Mouse (Mus musculus): ENCODE data around the gene Aebp2. TPM values are rescaled to one million over a fixed set of nuclear protein-coding genes. Genes with fewer than 3 reads are reported as not detected.

Aebp2 gene
- polyA plus RNA-seq, 1 experiment from 2014 or later = 7.3 TPM

GRCm38 (mm10) chr6:140624096-140625051 is 1.9 kb downstream of the Aebp2 start:
- peaks cover 27% of the 10 kb centered on the region for H3K4me1 ChIP-seq (replicated peaks)
- H3K36me3 ChIP-seq = no peaks in the 10 kb centered on the region
- H3K4me3 ChIP-seq = peak overlapping the region; percentile 99
- H3K27me3 ChIP-seq = no peaks in the 10 kb centered on the region
- peak overlapping the region; percentile 99 for H3K9ac ChIP-seq
- ATAC-seq (replicated peaks; ENCODE audit: insufficient number of reproducible peaks, insufficient read depth, low FRiP score, low read depth) = peak; percentile 15
- H3K27ac ChIP-seq = peak overlapping the region; percentile 97
- peak overlapping the region; percentile 73 for H3K4me2 ChIP-seq
- no peaks in the 10 kb centered on the region for H3K9me3 ChIP-seq (replicated peaks)
- 0% methylated on average over 80 of the region's 80 CpGs for whole genome bisulfite sequencing

DNA sequence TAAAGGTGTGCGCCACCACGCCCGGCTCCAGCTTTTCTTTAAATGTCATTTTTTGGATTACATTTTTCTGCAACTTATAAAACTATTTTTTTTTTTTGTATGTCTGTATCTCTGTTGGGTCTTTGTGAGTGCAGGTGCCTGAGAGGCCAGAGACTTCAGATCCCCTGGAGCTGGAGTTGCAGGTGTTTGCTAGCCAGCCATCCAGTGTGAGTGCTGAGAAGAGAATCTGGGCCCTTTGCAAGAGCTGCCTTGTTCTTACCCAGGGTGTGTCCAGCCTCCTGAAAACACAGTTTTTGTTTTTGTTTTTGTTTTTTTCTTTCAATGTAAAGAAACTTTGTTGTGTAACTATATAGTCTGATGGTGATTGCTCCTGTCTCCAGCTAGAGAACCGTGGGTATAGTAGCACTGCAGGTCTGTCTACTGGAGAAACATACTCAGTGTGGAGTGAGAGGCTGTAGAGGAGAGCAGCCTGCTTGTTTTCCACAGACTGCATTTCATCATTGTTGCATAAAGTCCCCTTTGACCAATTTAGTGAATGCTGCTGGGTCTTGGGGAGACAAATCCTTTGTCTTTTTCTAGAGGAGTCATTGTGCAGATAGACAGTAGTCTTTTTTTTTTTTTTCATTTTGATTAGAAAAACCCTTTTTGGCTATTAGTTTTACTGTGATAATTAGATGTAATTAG is 6.9 kb downstream of the Aebp2 start:
- H3K27me3 ChIP-seq = no peaks in the 10 kb centered on the region
- H3K36me3 ChIP-seq = peaks cover 4% of the 10 kb centered on the region
- 90% methylated on average over 4 of the region's 4 CpGs for WGBS
- no peak overlapping the region for H3K9ac ChIP-seq
- no peak for ATAC-seq (replicated peaks; ENCODE audit: insufficient number of reproducible peaks, insufficient read depth, low FRiP score, low read depth)
- H3K27ac ChIP-seq = no peak overlapping the region
- peaks cover 30% of the 10 kb centered on the region for H3K4me1 ChIP-seq (replicated peaks)
- no peak overlapping the region for H3K4me3 ChIP-seq
- no peaks in the 10 kb centered on the region for H3K9me3 ChIP-seq (replicated peaks)
- no peak overlapping the region for H3K4me2 ChIP-seq

GRCm38 (mm10) chr6:140630306-140630705 is 7.8 kb downstream of the Aebp2 start:
- Histone ChIP-seq H3K27ac (no peak overlapping the region), H3K4me1 (replicated peaks) (peaks cover 30% of the 10 kb centered on the region), H3K9me3 (replicated peaks) (no peaks in the 10 kb centered on the region), H3K27me3 (no peaks in the 10 kb centered on the region), H3K9ac (no peak overlapping the region), H3K4me3 (no peak overlapping the region), H3K4me2 (no peak overlapping the region), H3K36me3 (peaks cover 6% of the 10 kb centered on the region)
- no peak for ATAC-seq (replicated peaks; ENCODE audit: insufficient number of reproducible peaks, insufficient read depth, low FRiP score, low read depth)
- 75% methylated on average over 4 of the region's 4 CpGs for WGBS

DNA sequence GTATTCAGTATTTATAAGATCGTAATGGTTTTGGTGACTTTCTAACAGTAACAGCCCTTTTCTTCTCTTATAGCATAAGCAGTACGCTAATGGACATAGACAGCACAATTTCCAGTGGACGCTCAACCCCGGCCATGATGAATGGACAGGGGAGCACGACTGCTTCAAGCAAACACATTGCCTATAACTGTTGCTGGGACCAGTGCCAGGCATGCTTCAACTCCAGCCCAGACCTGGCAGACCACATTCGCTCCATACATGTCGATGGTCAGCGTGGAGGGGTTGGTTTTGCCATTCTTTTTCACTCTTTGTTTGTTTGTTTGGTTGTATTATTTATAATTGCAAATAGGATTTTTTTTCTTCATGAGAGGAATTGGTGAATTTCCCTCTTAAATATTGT is 11.2 kb downstream of the Aebp2 start:
- Histone ChIP-seq H3K27me3 (no peaks in the 10 kb centered on the region), H3K4me3 (no peak overlapping the region), H3K9me3 (replicated peaks) (no peaks in the 10 kb centered on the region), H3K4me2 (no peak overlapping the region), H3K4me1 (replicated peaks) (peaks cover 8% of the 10 kb centered on the region), H3K27ac (peak overlapping the region; percentile 16; the same call in 1 of the 2 replicates), H3K9ac (no peak overlapping the region), H3K36me3 (peaks cover 23% of the 10 kb centered on the region)
- WGBS = 66% methylated on average over 8 of the region's 8 CpGs
- no peak for ATAC-seq (replicated peaks; ENCODE audit: insufficient number of reproducible peaks, insufficient read depth, low FRiP score, low read depth)

DNA sequence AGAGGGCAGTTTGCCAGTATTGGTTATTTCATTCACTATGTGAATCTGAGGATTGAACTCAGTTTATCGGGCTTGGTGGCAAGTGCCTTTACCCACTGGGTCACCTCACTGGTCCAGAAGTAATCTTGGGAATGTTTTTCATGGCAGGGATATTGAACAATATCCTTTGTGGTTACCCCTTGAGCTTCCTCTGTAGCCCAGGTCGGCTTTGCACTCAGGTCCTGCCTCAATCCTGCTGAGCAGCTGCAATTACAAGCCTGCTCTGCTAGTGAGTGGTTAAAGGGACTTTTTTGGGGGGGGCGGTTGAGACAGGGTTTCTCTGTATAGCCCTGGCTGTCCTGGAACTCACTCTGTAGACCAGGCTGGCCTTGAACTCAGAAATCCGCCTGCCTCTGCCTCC is 13.8 kb downstream of the Aebp2 start:
- no peaks in the 10 kb centered on the region for H3K9me3 ChIP-seq (replicated peaks)
- no peak overlapping the region for H3K4me3 ChIP-seq
- H3K27ac ChIP-seq = no peak overlapping the region
- peaks cover 48% of the 10 kb centered on the region for H3K36me3 ChIP-seq
- peaks cover 8% of the 10 kb centered on the region; the same call in 1 of the 2 replicates for H3K4me1 ChIP-seq (replicated peaks)
- no peaks in the 10 kb centered on the region for H3K27me3 ChIP-seq
- no peak overlapping the region for H3K9ac ChIP-seq
- ATAC-seq (replicated peaks; ENCODE audit: insufficient number of reproducible peaks, insufficient read depth, low FRiP score, low read depth) = no peak
- no peak overlapping the region for H3K4me2 ChIP-seq
- WGBS = 92% methylated on average over 4 of the region's 4 CpGs

DNA sequence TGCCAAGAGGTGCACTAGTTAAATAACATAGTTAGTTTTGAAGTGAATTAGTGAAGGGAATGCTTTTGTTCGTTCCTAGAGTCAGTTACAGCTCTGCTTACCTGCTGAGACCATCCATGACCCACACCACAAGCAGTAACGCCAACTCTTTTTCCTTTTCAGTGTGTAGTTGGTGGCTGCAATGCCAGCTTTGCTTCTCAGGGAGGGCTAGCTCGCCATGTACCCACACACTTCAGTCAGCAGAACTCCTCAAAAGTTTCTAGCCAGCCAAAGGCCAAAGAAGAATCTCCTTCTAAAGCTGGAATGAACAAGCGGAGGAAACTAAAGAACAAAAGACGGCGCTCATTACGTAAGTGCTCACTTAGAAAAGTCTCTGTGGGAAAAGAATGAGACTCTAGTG is 19.5 kb downstream of the Aebp2 start:
- Histone ChIP-seq H3K9ac (no peak overlapping the region), H3K27me3 (no peaks in the 10 kb centered on the region), H3K27ac (no peak overlapping the region), H3K4me1 (replicated peaks) (no peaks in the 10 kb centered on the region), H3K4me3 (no peak overlapping the region), H3K4me2 (no peak overlapping the region), H3K36me3 (peaks cover 84% of the 10 kb centered on the region), H3K9me3 (replicated peaks) (no peaks in the 10 kb centered on the region)
- no peak for ATAC-seq (replicated peaks; ENCODE audit: insufficient number of reproducible peaks, insufficient read depth, low FRiP score, low read depth)
- 90% methylated on average over 7 of the region's 7 CpGs for WGBS

- Histone ChIP-seq H3K9ac (no peak overlapping the region), H3K4me2 (no peak overlapping the region), H3K4me3 (no peak overlapping the region), H3K4me1 (replicated peaks) (no peaks in the 10 kb centered on the region), H3K27me3 (no peaks in the 10 kb centered on the region), H3K9me3 (replicated peaks) (no peaks in the 10 kb centered on the region), H3K36me3 (peaks cover 85% of the 10 kb centered on the region), H3K27ac (no peak overlapping the region)
- 93% methylated on average over 12 of the region's 12 CpGs for WGBS
- no peak for ATAC-seq (replicated peaks; ENCODE audit: insufficient number of reproducible peaks, insufficient read depth, low FRiP score, low read depth)
Observed at GRCm38 (mm10) chr6:140642655-140643054, 20.2 kb downstream of the Aebp2 start.

GRCm38 (mm10) chr6:140645931-140646330 is 23.5 kb downstream of the Aebp2 start:
- no peak overlapping the region for H3K9ac ChIP-seq
- H3K4me3 ChIP-seq = no peak overlapping the region
- H3K36me3 ChIP-seq = peaks cover 85% of the 10 kb centered on the region
- ATAC-seq (replicated peaks; ENCODE audit: insufficient number of reproducible peaks, insufficient read depth, low FRiP score, low read depth) = no peak
- no peak overlapping the region for H3K27ac ChIP-seq
- no peak overlapping the region for H3K4me2 ChIP-seq
- no peaks in the 10 kb centered on the region for H3K4me1 ChIP-seq (replicated peaks)
- no peaks in the 10 kb centered on the region for H3K9me3 ChIP-seq (replicated peaks)
- H3K27me3 ChIP-seq = no peaks in the 10 kb centered on the region

- ATAC-seq (replicated peaks; ENCODE audit: insufficient number of reproducible peaks, insufficient read depth, low FRiP score, low read depth) = peak; percentile 39; the same call in 1 of the 2 replicates
- H3K4me2 ChIP-seq = no peak overlapping the region
- no peaks in the 10 kb centered on the region for H3K9me3 ChIP-seq (replicated peaks)
- peaks cover 80% of the 10 kb centered on the region for H3K36me3 ChIP-seq
- H3K9ac ChIP-seq = no peak overlapping the region
- H3K4me3 ChIP-seq = no peak overlapping the region
- H3K27ac ChIP-seq = no peak overlapping the region
- WGBS = 61% methylated on average over 6 of the region's 6 CpGs
- no peaks in the 10 kb centered on the region for H3K4me1 ChIP-seq (replicated peaks)
- no peaks in the 10 kb centered on the region for H3K27me3 ChIP-seq
Observed at GRCm38 (mm10) chr6:140646892-140647291, 24.4 kb downstream of the Aebp2 start.

GRCm38 (mm10) chr6:140649812-140650211 is 27.3 kb downstream of the Aebp2 start:
- Histone ChIP-seq H3K9me3 (replicated peaks) (no peaks in the 10 kb centered on the region), H3K4me2 (no peak overlapping the region), H3K4me3 (no peak overlapping the region), H3K36me3 (peaks cover 68% of the 10 kb centered on the region), H3K9ac (no peak overlapping the region), H3K27me3 (no peaks in the 10 kb centered on the region), H3K4me1 (replicated peaks) (no peaks in the 10 kb centered on the region), H3K27ac (no peak overlapping the region)
- ATAC-seq (replicated peaks; ENCODE audit: insufficient number of reproducible peaks, insufficient read depth, low FRiP score, low read depth) = no peak
- WGBS = 36% methylated on average over 1 of the region's 1 CpGs

- Histone ChIP-seq H3K27me3 (no peaks in the 10 kb centered on the region), H3K4me2 (no peak overlapping the region), H3K4me3 (no peak overlapping the region), H3K4me1 (replicated peaks) (no peaks in the 10 kb centered on the region), H3K9ac (no peak overlapping the region), H3K27ac (no peak overlapping the region), H3K9me3 (replicated peaks) (no peaks in the 10 kb centered on the region), H3K36me3 (peaks cover 50% of the 10 kb centered on the region)
- WGBS = 83% methylated on average over 7 of the region's 7 CpGs
- ATAC-seq (replicated peaks; ENCODE audit: insufficient number of reproducible peaks, insufficient read depth, low FRiP score, low read depth) = no peak
Observed at GRCm38 (mm10) chr6:140651923-140652322, 29.5 kb downstream of the Aebp2 start.
